Mouse (Mus musculus) limb, embryonic 15.5 days (tissue): ENCODE data around the gene Elp4. TPM values are rescaled to one million over a fixed set of nuclear protein-coding genes. Genes with fewer than 3 reads are reported as not detected.

Experiments used
- ATAC-seq: fragments of 200-750 bp; cut with Nextera tagmentation; 2 replicates; pipeline ENCODE4 v1.8.0; 2017; ENCODE audit warnings: low read depth, moderate TSS enrichment; ENCODE audit not compliant: insufficient number of reproducible peaks, low FRiP score, low TSS enrichment
- H3K27ac ChIP-seq: fragments of 300-500 bp; sonication (generic); 2 replicates; pipeline ENCODE4 v1.5.1; 2015; ENCODE audit warnings: moderate library complexity, mild to moderate bottlenecking, inconsistent platforms
- H3K27me3 ChIP-seq: fragments of 300-500 bp; sonication (generic); 2 replicates; pipeline ENCODE4 v1.6.1; 2015; ENCODE audit warnings: inconsistent platforms
- H3K36me3 ChIP-seq: fragments of 300-500 bp; sonication (generic); 2 replicates; pipeline ENCODE4 v1.6.1; 2015; ENCODE audit warnings: inconsistent platforms
- H3K4me1 ChIP-seq: fragments of 300-500 bp; sonication (generic); 2 replicates; pipeline ENCODE4 v1.6.1; 2015; ENCODE audit warnings: inconsistent platforms
- H3K4me2 ChIP-seq: fragments of 300-500 bp; sonication (generic); 2 replicates; pipeline ENCODE4 v1.6.1; 2015; ENCODE audit warnings: mild to moderate bottlenecking, inconsistent platforms
- H3K4me3 ChIP-seq: fragments of 300-500 bp; sonication (generic); 2 replicates; pipeline ENCODE4 v1.5.1; 2015; ENCODE audit warnings: mild to moderate bottlenecking, inconsistent platforms
- H3K9ac ChIP-seq: fragments of 300-500 bp; sonication (generic); 2 replicates; pipeline ENCODE4 v1.6.1; 2015; ENCODE audit warnings: inconsistent platforms
- H3K9me3 ChIP-seq: fragments of 300-500 bp; sonication (generic); 2 replicates; pipeline ENCODE4 v1.6.1; 2016; ENCODE audit warnings: inconsistent platforms
- WGBS: fragments of 180-500 bp; shearing (Covaris S2); methylation state at CpG from one replicate; pipeline ENCODE4 v1.1.7; 2015; 5-methylcytosine and 5-hydroxymethylcytosine counted together
- polyA plus RNA-seq: library from polyadenylated mRNA; unstranded; fragments of >200 nt; fragmentation: Nextera tagmentation; extraction: Ambion mirVana; gene quantifications from 2 replicates; pipeline ENCODE4 v1.2.1, GENCODE M21; 2015

The Elp4 gene
- polyA plus RNA-seq, 1 experiment from 2014 or later: 30.8 TPM

DNA sequence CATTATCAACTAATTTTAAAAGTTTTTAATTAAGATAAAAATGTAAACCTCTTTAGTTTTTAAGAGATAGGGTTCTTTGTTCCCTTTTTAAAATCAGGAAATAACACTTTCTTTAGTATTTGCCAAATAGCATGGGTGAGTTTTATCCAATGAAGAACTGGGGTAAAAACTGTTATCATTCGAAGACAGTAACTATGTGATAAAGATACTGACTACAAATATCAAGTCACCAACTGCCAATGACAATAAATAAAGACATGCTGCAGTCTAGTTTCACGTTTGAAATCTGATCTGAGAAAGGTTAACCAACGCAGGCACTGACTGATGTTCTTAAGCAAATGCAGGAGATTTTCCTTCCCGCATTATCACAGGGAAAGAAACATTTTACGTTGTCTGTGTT, 100.9 kb downstream of the Elp4 start:
- Histone ChIP-seq H3K4me3 (no peak overlapping the region), H3K36me3 (no peaks in the 10 kb centered on the region), H3K4me2 (no peak overlapping the region), H3K9me3 (no peaks in the 10 kb centered on the region), H3K27me3 (no peaks in the 10 kb centered on the region), H3K27ac (no peak overlapping the region), H3K9ac (no peak overlapping the region), H3K4me1 (no peaks in the 10 kb centered on the region)
- ATAC-seq: no peak
- 40% methylated on average over 5 of the region's 5 CpGs for WGBS

DNA sequence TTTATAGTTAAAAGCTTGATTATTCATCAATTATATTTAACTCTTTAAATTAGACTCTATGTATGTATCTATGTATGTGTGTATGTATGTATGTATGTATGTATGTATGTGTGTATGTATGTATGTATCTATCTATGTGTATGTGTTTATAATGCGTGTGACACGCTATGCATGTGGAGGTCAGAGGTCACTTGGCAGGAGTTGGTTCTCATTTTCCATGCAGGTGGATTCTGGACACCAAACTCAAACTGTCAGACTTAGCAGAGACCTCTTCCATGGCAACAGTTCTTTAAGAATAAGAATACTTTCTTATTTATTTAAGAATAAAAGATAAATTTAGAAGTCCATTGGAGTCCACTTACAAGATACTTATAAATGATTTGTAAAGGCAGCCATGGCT, 101.5 kb downstream of the Elp4 start:
- Histone ChIP-seq H3K9ac (no peak overlapping the region), H3K4me2 (no peak overlapping the region), H3K27ac (no peak overlapping the region), H3K4me3 (no peak overlapping the region), H3K9me3 (no peaks in the 10 kb centered on the region), H3K4me1 (no peaks in the 10 kb centered on the region), H3K36me3 (no peaks in the 10 kb centered on the region), H3K27me3 (no peaks in the 10 kb centered on the region)
- WGBS: 92% methylated on average over 2 of the region's 2 CpGs
- ATAC-seq: no peak

DNA sequence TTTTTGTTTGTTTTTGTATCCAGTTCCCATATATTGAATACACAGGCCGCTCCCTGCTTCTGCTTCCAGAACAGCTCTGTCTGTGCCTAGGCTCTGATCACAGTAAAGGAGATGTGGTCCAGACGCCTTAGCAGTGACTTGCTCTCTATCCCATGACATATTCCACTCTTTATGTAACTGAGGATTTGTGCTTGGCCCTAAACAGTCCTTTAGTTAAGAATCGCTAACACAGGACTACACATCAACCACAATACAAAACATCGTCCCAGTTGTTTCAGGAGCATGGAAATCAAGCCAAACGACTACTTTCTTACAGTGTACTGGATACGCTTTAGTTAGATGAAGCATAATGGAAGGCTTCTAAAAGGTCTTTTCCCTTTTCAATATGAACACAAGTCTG, 102.8 kb downstream of the Elp4 start:
- Histone ChIP-seq H3K27ac (no peak overlapping the region), H3K4me2 (no peak overlapping the region), H3K9ac (no peak overlapping the region), H3K4me3 (no peak overlapping the region), H3K36me3 (no peaks in the 10 kb centered on the region), H3K4me1 (no peaks in the 10 kb centered on the region), H3K9me3 (no peaks in the 10 kb centered on the region), H3K27me3 (no peaks in the 10 kb centered on the region)
- WGBS: 85% methylated on average over 6 of the region's 6 CpGs
- no peak for ATAC-seq

DNA sequence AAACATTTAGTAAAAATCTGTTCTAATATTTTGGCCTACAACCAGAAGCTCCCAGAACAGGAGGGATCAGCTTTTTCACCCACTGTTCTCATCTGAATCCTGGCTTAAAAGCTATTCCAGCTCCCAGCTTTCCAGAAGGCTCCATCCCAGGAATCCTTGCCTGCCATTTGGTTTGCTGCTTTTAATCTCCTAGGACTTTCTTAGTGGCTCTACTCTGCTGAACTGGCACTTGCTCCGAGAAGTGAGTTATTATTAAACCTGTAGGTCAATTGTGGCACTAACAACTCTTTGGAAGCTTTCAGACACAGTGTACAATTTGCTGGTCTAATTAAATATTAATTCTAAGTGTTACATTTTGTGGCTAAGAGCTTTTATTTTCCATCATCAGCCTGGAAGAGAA, 103.7 kb downstream of the Elp4 start:
- no peak for ATAC-seq
- no peaks in the 10 kb centered on the region for H3K9me3 ChIP-seq
- H3K4me2 ChIP-seq: no peak overlapping the region
- 56% methylated on average over 1 of the region's 1 CpGs for WGBS
- no peaks in the 10 kb centered on the region for H3K27me3 ChIP-seq
- H3K27ac ChIP-seq: no peak overlapping the region
- no peak overlapping the region for H3K4me3 ChIP-seq
- H3K4me1 ChIP-seq: no peaks in the 10 kb centered on the region
- no peaks in the 10 kb centered on the region for H3K36me3 ChIP-seq
- no peak overlapping the region for H3K9ac ChIP-seq

DNA sequence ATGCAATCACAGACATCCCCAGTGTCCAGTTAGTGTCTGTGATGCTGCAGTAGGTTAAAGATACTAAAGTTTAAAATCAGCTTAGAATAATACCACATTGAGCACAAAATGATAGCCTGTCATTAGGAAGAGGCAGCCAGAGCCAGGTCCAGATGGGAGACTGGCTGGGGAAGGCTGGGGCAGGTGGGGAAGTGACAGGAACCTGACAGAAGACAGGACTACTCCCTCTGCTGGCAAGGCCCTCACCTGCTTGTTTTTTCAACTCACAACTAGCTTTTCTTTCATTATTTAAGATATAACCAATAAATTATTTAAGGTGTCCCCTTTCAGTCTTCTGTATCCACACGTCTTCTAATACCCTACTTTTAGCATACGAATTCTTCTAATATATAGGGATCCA, 104.5 kb downstream of the Elp4 start:
- H3K4me3 ChIP-seq: no peak overlapping the region
- no peak overlapping the region for H3K9ac ChIP-seq
- H3K4me2 ChIP-seq: no peak overlapping the region
- no peaks in the 10 kb centered on the region for H3K9me3 ChIP-seq
- H3K27ac ChIP-seq: no peak overlapping the region
- WGBS: 70% methylated on average over 2 of the region's 2 CpGs
- H3K4me1 ChIP-seq: no peaks in the 10 kb centered on the region
- H3K36me3 ChIP-seq: no peaks in the 10 kb centered on the region
- H3K27me3 ChIP-seq: no peaks in the 10 kb centered on the region
- ATAC-seq: no peak

DNA sequence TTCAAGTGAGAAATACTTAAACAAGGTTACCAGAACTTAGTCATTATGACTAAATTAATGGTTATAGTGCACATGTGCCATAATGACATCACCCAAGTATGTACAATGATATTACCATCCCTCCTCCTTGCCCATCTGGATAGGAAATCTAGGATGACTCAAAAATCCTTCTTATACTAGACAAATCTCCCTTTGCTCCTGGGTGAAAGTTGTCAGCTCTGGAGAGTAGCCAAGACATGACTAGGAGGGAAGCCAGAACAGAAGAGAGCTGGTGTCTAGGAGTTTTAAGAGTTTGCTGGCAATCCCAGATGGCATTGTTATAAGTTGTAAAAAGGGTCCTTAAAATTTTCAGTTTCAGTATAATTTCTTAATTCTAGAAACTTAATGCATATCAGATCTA, 106.5 kb downstream of the Elp4 start:
- Histone ChIP-seq H3K4me3 (no peak overlapping the region), H3K27ac (no peak overlapping the region), H3K9ac (no peak overlapping the region), H3K9me3 (no peaks in the 10 kb centered on the region), H3K4me1 (no peaks in the 10 kb centered on the region), H3K36me3 (no peaks in the 10 kb centered on the region), H3K27me3 (no peaks in the 10 kb centered on the region), H3K4me2 (no peak overlapping the region)
- no peak for ATAC-seq

DNA sequence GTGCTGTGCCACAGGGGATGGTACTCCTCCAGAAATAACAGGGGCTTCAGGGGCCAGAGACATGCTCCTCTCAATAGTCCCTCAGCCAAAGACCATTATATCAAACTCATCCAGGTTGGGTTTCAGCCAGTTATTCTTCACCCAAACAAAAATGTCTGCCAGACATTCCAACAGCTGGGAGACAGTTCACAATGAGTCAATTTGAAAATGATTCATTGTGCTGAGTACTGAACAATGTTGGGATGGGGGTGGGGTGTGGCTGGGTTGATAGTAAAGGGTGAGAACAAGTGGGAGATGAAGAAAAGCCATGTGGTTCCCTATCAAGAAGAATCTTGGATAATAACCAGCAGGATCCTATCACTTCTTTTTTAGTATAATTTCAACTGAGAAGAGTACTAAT, 108.3 kb downstream of the Elp4 start:
- Histone ChIP-seq H3K4me3 (no peak overlapping the region), H3K4me1 (no peaks in the 10 kb centered on the region), H3K27me3 (no peaks in the 10 kb centered on the region), H3K9me3 (no peaks in the 10 kb centered on the region), H3K36me3 (no peaks in the 10 kb centered on the region), H3K4me2 (no peak overlapping the region), H3K9ac (no peak overlapping the region), H3K27ac (no peak overlapping the region)
- ATAC-seq: no peak

DNA sequence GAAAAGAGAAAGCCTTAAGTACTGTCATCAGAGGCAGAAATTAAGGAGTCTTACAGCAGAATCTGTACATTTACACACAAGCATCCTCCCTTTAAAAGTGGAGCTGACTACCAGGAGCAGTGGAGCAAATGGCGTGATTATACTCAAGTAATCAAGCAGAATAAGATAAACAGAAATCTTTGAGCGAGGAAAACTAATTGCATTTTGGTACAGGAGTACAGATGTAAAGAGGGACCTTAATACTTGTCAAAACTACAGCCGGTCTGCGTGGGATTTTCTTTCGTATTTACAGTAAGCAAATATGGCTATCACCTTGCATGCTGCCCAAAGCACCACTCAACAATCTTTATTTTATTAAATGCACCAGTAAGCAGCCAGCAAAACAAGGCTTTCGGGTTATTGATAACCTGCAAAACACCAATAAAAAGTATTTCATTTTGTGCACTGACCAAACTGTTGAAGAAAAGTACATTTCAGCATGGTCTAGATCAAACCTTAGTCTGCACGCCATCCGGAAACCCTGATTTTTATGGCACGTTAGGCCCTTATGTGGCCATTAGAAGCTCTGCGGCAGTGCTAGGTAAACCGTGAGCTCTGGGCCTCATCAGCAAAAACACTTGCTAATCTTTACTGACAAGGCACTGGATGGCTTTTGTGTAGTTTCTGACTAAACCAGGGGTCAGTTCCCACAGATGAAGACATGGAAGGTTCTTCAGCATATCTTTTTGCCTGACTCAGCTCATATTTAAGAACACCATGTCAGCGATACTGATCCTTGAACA, 111.8 kb downstream of the Elp4 start:
- H3K36me3 ChIP-seq: no peaks in the 10 kb centered on the region
- WGBS: 63% methylated on average over 12 of the region's 12 CpGs
- no peak overlapping the region for H3K4me2 ChIP-seq
- H3K4me1 ChIP-seq: no peaks in the 10 kb centered on the region
- H3K27me3 ChIP-seq: no peaks in the 10 kb centered on the region
- H3K9ac ChIP-seq: no peak overlapping the region
- ATAC-seq: no peak
- H3K4me3 ChIP-seq: no peak overlapping the region
- no peaks in the 10 kb centered on the region for H3K9me3 ChIP-seq
- H3K27ac ChIP-seq: no peak overlapping the region

DNA sequence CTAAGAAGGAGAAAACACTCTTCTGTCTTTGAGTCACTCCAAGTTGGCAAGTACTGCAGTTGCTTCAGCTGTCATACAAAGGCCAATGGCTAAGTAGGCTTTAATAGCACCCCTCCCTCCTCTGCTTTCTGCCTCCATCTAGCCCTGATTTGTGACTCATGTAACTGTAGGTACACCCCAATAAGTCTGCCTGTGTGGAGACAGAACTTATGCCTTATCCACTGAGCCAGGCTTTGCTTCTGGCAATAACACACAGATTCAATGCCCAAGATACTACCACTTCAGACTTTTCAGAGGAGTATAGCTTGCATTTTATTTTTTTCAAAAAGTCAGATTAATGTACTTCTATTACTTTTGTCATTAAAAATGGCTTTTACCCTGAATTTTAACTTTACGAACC, 114.4 kb downstream of the Elp4 start:
- Histone ChIP-seq H3K9me3 (no peaks in the 10 kb centered on the region), H3K4me1 (no peaks in the 10 kb centered on the region), H3K4me3 (no peak overlapping the region), H3K36me3 (no peaks in the 10 kb centered on the region), H3K27ac (no peak overlapping the region), H3K4me2 (no peak overlapping the region), H3K9ac (no peak overlapping the region), H3K27me3 (no peaks in the 10 kb centered on the region)
- WGBS: 83% methylated on average over 1 of the region's 1 CpGs
- ATAC-seq: no peak

DNA sequence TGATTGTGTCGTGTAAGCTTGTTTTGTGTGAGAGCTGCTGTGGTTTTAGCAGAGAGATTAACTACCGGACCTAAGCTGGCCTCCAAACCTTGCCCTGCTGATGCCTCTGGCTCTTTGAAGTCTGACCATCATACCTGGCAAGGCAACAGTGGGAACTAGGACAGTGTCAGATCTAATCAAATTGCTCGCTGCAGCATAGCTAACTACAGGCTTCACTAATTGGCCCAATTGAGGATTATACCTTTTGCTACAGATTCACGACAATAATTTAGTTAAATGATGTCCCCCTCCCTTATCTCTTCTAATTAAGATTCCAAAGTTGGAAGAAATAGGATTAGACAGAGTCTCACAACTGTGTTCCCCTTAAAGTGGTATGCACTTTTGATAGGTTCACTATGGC, 116.6 kb downstream of the Elp4 start:
- WGBS: 59% methylated on average over 4 of the region's 4 CpGs
- no peak overlapping the region for H3K4me2 ChIP-seq
- no peak for ATAC-seq

DNA sequence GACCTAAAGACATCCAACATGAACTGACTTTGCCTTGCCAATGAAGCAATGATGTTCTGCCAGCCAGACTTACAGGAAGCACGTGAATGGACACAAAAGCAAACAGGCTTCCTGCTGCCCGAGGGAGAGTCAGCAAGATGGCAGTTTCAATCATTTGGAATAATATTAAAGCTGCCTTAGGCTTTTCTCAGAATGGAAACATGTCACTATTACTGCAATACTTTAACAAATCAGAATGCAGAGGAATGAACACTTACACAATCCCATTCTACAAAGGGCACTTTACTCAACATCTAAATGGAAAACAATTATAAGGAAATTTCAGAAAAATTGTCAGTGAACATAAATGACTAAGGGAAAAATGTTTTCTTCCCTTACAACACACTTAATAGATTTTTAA, 117.4 kb downstream of the Elp4 start:
- no peaks in the 10 kb centered on the region for H3K36me3 ChIP-seq
- ATAC-seq: no peak
- no peaks in the 10 kb centered on the region for H3K27me3 ChIP-seq
- H3K4me3 ChIP-seq: no peak overlapping the region
- H3K4me2 ChIP-seq: no peak overlapping the region
- 43% methylated on average over 2 of the region's 2 CpGs for WGBS
- no peaks in the 10 kb centered on the region for H3K9me3 ChIP-seq
- H3K9ac ChIP-seq: no peak overlapping the region
- H3K27ac ChIP-seq: no peak overlapping the region
- H3K4me1 ChIP-seq: no peaks in the 10 kb centered on the region

More for the DNA sequence above, 116.6 kb downstream of the Elp4 start:
- no peak overlapping the region for H3K27ac ChIP-seq
- no peaks in the 10 kb centered on the region for H3K27me3 ChIP-seq
- H3K36me3 ChIP-seq: no peaks in the 10 kb centered on the region
- no peaks in the 10 kb centered on the region for H3K4me1 ChIP-seq
- no peak overlapping the region for H3K9ac ChIP-seq
- H3K4me3 ChIP-seq: no peak overlapping the region
- no peaks in the 10 kb centered on the region for H3K9me3 ChIP-seq

DNA sequence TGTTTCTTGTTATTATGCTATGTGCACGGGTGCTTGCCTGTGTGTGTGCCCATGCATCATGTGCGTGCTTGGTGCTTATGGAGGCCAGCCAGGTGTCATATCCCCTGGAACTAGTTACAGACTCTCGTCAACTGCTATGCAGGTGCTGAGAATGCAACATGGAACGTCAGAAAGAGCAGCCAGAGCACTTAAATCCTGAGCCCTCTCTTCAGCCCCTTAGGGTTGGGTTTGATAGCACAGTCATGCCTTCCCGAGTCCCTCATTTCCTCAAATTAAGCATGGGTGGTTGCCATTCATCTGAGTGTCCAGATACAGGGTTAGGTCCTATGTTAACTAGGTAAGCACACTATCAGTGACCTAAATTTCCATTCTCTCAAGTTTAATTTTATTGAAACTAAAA, 121.5 kb downstream of the Elp4 start:
- no peak for ATAC-seq

DNA sequence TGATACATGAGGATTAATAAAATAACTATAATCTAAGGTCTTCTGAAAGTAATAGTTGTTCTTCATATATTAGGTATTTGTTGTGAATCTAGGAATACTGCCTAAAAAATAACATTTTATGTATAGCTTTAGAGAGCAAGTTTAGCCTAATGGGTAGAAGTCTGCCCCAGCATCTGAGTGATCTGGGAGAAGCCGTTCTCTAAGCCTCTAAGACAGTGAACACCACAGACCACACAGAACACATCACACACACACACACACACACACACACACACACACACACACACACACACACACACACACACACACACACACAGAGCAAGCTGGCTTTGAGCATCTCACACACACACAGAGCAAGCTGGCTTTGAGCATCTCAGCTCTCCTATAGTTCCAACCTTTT, 123.6 kb downstream of the Elp4 start:
- no peaks in the 10 kb centered on the region for H3K9me3 ChIP-seq
- 90% methylated on average over 1 of the region's 1 CpGs for WGBS
- no peak for ATAC-seq

More for the DNA sequence above, 121.5 kb downstream of the Elp4 start:
- Histone ChIP-seq H3K4me2 (no peak overlapping the region), H3K4me1 (no peaks in the 10 kb centered on the region), H3K4me3 (no peak overlapping the region), H3K36me3 (no peaks in the 10 kb centered on the region), H3K9me3 (no peaks in the 10 kb centered on the region), H3K27me3 (no peaks in the 10 kb centered on the region), H3K27ac (no peak overlapping the region), H3K9ac (no peak overlapping the region)
- 57% methylated on average over 5 of the region's 5 CpGs for WGBS

More for the DNA sequence above, 123.6 kb downstream of the Elp4 start:
- Histone ChIP-seq H3K4me3 (no peak overlapping the region), H3K27ac (no peak overlapping the region), H3K27me3 (no peaks in the 10 kb centered on the region), H3K9ac (no peak overlapping the region), H3K36me3 (no peaks in the 10 kb centered on the region), H3K4me2 (no peak overlapping the region), H3K4me1 (no peaks in the 10 kb centered on the region)
